Mouse (Mus musculus): ENCODE results near the gene Nkx2-3.
A peak's percentile ranks its signal among the peaks of the same experiment; 100 is the strongest.

Gene Nkx2-3

GRCm38 (mm10) chr19:43612051-43612450 is at the start of gene Nkx2-3:
Nkx2-3 (plus strand) TSS chr19:43612325.
- DNase-seq (ENCODE audit: low read depth, low spot score): no peak

- no peak for DNase-seq (ENCODE audit: low read depth, low spot score)
These were observed 49.0 kb upstream of the Nkx2-3 start for GRCm38 (mm10) chr19:43563166-43563565.

GRCm38 (mm10) chr19:43568298-43568697 is 43.8 kb upstream of the Nkx2-3 start:
- DNase-seq (ENCODE audit: low read depth, low spot score): peak; percentile 41

DNA sequence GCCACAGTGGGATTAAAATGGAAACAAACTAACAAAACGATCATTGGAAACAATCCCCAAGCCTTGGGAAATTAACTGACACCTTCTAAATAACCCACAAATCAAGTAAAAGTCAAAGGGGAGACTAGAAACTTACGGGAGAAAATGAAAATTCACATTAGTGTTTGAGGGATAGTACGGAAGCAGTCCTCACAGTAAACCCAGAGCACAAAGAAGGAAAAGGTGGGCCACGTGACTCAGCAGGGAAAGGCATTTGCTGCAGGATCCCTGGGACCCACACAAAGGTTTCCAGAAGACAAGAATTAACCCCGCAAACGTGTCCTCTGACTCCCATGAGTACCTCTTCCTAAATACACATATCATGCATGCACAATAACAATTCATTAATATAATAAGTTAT is 43.0 kb upstream of the Nkx2-3 start:
- DNase-seq (ENCODE audit: low read depth, low spot score): no peak

DNA sequence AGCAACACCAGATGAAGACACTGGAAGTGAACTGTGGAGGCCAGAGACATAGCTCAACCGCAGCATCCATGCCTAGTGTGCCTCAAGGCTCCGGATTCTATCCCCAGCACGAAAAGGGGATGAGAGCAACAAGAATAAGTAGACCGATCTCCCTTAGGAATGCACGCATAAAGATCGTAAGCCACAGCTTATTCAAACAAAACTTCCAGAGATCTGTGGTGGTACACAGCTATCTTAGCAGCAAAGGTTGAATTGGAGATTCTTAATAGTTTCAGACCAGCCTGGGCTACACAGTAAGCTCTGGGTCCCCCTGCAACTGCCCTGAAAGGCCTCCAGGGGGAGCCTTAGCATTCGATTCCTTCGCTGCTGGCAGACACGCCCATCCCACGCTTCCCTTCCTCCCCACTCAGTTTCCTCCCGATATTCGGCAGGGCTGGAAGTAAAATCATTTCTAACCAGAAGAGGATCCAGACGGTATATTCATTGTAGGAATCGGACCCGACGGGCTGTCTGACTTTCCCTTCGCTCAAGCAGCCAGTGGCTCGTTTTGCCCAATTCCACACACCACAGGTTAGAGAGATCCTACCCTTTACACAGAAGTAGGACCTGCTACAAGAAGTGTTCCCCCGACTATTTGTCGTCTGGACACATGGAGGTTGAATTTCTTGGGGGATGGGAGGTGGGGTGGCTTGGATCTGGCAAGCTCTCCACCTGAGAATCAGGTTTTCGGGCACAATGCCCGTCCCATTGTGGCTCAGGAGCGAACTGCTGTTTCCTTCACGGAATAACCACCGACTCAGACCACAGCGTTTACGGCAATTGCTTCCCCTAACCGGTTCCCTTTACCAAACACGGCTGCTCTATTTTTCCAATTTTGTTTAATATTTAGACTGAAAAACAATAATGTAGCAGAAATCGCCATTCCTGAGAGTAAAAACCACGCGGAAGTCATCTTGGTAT is 41.0 kb upstream of the Nkx2-3 start:
- DNase-seq (ENCODE audit: low read depth, low spot score): peak; percentile 64

DNA sequence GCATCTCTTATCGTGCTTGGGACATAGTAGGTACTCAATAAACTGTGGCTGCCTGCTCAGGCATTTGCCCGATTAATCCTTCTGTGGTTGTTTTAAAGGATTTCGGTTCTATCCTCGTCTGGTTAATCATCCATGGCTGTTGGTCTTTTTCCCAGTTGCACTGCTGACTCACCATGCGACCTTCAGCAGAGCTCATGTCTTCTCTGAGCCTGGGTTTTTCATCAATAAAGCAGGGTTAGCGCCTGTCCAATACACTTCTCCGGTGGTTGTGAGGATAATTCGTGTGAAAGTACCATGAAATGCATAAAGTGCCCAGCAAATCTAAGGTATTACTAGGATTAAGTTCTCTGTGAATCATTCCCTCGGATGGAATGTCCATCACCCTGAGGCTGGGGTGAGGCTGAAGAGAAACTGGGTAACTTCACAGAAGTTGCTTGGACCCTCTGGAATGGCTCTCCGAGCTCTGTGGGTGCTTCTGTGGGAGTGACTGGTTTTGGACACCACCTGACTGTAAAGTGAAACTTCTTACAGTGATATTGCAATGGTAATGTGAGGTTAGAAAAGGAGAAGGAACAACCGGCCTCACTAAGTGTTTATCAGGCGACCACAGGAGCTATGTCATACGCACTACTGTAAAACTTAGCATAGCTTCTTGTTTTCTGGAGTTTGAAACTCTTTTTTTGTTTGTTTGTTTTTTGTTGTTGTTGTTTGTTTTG is 32.9 kb upstream of the Nkx2-3 start:
- no peak for DNase-seq (ENCODE audit: low read depth, low spot score)

DNA sequence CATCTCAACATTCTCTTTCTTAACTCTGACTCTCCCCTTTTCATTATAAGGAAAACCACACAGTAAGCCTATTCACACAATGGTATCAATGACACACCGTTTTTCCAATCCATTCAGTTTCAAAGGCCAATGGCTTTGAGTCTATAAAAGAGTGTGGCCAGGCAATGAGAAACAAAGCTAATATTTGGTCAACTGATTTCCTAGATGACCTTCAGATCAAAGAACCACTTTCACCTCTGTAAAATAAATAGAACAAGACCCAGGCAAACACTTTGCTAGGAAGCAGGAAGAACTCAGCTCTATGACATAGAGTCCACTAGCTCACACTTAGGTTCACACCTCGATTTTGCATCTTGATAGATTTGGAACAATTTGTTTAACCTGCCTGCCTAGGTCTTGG is 30.9 kb upstream of the Nkx2-3 start:
- DNase-seq (ENCODE audit: low read depth, low spot score): no peak

DNA sequence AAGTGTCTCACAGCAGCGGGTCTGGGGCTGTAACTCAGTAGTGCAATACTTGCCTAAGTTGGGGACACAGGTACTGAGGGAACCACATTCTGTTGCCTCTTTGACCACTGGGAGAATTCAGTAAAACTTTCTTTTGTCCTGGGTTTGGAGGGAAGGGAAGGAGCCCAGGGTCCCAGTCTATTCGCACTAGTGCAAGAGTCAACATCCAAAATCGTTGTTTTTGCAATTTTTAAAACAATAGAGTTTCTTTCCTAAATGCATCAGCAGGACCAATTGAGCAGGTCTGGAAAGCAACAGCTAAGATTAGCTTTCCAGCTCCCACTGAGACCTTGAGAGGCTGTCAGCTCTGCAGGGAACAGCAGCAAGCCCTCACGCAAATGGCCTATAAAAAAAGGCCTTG is 28.9 kb upstream of the Nkx2-3 start:
- no peak for DNase-seq (ENCODE audit: low read depth, low spot score)

GRCm38 (mm10) chr19:43583595-43583994 is 28.5 kb upstream of the Nkx2-3 start:
- DNase-seq (ENCODE audit: low read depth, low spot score): no peak

GRCm38 (mm10) chr19:43584788-43585187 is 27.3 kb upstream of the Nkx2-3 start:
- no peak for DNase-seq (ENCODE audit: low read depth, low spot score)

DNA sequence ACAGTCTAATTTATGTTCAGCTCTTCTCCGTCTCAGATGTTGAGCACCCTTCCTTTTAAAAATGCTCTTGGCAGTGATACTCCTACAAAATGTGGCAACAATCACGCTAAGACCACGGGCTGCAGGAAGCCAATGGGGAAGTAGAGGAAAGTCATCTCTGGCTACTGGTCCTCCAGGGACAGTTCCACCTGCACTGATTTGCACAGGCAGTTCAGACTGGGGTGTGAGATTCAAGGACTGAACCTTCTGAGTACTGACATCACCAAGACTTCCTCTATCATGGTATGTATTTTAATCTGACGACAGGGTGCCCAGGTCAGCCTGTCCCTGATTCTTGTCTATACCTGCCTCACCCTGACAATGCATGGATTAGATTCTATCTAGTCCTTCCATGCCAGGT is 20.1 kb upstream of the Nkx2-3 start:
- no peak for DNase-seq (ENCODE audit: low read depth, low spot score)

GRCm38 (mm10) chr19:43596981-43597380 is 15.1 kb upstream of the Nkx2-3 start:
- no peak for DNase-seq (ENCODE audit: low read depth, low spot score)

DNA sequence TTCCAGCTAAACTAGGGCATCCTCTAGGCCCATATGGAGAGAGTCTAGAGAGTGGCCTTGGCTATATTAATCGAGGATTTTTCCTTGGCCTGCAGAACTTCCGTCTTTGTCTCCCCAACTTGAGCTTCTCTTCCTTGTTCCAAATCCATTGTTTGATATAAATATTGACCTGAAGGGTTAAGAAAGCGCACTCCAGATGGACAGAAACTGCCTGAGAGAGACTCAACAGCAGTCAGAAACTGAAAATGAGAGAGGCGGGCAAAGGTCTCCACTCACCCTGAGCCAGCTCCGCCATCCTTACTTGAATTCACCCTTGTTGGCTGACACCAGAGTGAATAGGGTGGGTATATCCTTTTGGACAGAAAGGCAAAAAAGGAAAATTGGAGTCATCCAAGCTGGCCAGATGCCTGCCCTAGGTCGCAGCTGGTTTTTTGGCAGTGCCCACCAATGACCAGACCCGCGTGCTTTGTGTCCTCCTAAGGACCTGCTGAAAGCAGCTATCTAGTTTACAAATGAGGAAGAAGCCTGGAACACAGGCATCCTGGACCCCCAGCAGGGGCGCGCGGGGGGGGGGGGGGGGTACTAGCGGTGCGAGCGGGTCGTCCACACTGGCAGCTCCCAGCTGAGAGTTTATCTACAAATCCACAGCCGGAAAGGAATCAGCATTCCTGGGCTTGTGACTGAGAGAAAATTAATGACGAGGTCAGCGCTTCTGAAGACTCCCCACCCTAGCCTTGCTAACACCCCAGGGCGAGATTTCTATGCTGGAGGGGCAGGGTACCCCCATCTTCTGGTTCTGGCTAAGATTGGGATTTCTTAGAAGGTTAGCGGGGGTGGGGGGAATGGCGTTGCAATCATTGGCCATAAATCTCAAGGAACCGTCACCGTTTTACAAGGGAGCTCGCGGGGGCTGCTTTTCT is 13.1 kb upstream of the Nkx2-3 start:
- no peak for DNase-seq (ENCODE audit: low read depth, low spot score)

GRCm38 (mm10) chr19:43599776-43600544 is 12.2 kb upstream of the Nkx2-3 start:
- no peak for DNase-seq (ENCODE audit: low read depth, low spot score)

GRCm38 (mm10) chr19:43600545-43601331 is 11.4 kb upstream of the Nkx2-3 start:
- DNase-seq (ENCODE audit: low read depth, low spot score): no peak

DNA sequence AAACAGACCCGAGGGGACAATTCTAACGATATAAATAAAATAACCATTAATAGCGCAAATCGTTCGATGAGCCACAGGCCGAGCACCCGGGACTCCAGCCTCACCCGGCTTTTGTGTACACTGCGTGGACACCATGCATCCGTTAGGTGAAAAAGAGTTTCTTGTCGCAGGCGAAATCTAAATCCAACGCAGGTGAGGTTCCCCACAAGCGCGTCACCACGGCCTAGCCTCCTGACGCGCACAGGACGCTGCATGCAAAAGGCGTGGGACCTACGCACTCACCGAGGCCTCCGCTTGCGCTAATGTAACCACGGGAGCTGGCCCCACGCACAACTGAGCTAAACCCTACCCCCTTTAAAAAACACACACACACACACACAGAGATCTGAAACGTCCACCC is 10.7 kb upstream of the Nkx2-3 start:
- DNase-seq (ENCODE audit: low read depth, low spot score): no peak

- DNase-seq (ENCODE audit: low read depth, low spot score): no peak
These were observed 10.0 kb upstream of the Nkx2-3 start for GRCm38 (mm10) chr19:43601996-43602590.

GRCm38 (mm10) chr19:43603521-43603920 is 8.6 kb upstream of the Nkx2-3 start:
- DNase-seq (ENCODE audit: low read depth, low spot score): no peak

- no peak for DNase-seq (ENCODE audit: low read depth, low spot score)
These were observed 7.5 kb upstream of the Nkx2-3 start for GRCm38 (mm10) chr19:43604492-43605120.
